Mouse (Mus musculus) granulocyte monocyte progenitor cell, adult 5-6 weeks (primary cell): ENCODE results near the gene Bahcc1. TPM values are rescaled to one million over a fixed set of nuclear protein-coding genes. Genes with fewer than 3 reads are reported as not detected.

Experiments used
- ATAC-seq: replicated peaks from 2 replicates; pipeline ENCODE4 v1.8.0; 2016; ENCODE audit warnings: mild to moderate bottlenecking, moderate TSS enrichment, inconsistent platforms; ENCODE audit not compliant: poor library complexity, severe bottlenecking
- total RNA-seq, 2 experiments: library from RNA; stranded (forward) in 1 of 2; stranded (reverse) in 1 of 2; fragments of 200-712, 200-1000 nt in 1 of 2; fragments of >200 nt in 1 of 2; fragmentation: Nextera tagmentation in 1 of 2; gene quantifications; 2 replicates each; pipeline ENCODE4 v1.2.3; 2014 to 2017

The Bahcc1 gene
- total RNA-seq, 2 experiments from 2014 or later = 4.7 to 22.5 TPM

- peak; percentile 46; the same call in 1 of the 2 replicates for ATAC-seq
Observed at GRCm38 (mm10) chr11:120281197-120281596, 48.5 kb downstream of the Bahcc1 start.

GRCm38 (mm10) chr11:120283542-120283941 lies 50.8 kb downstream of the Bahcc1 start:
- no peak for ATAC-seq

GRCm38 (mm10) chr11:120289644-120290043 lies 56.9 kb downstream of the Bahcc1 start:
- ATAC-seq = no peak

GRCm38 (mm10) chr11:120290266-120290665 lies 57.5 kb downstream of the Bahcc1 start:
- no peak for ATAC-seq

- peak; percentile 68 for ATAC-seq
Observed at GRCm38 (mm10) chr11:120293714-120294113, 61.0 kb downstream of the Bahcc1 start.

GRCm38 (mm10) chr11:120296305-120297144 lies 63.8 kb downstream of the Bahcc1 start:
- no peak for ATAC-seq

- no peak for ATAC-seq
Observed at GRCm38 (mm10) chr11:120297767-120298166, 65.0 kb downstream of the Bahcc1 start.

- ATAC-seq = no peak
Observed at GRCm38 (mm10) chr11:120298441-120299141, 65.8 kb downstream of the Bahcc1 start.

- ATAC-seq = no peak
Observed at GRCm38 (mm10) chr11:120299484-120299883, 66.7 kb downstream of the Bahcc1 start.

- no peak for ATAC-seq
Observed at GRCm38 (mm10) chr11:120303119-120303518, 70.4 kb downstream of the Bahcc1 start.

- ATAC-seq = no peak
Observed at GRCm38 (mm10) chr11:120303559-120304349, 71.0 kb downstream of the Bahcc1 start.

GRCm38 (mm10) chr11:120304350-120304694 lies 71.6 kb downstream of the Bahcc1 start:
- no peak for ATAC-seq

GRCm38 (mm10) chr11:120304886-120305534 lies 72.3 kb downstream of the Bahcc1 start:
- ATAC-seq = peak; percentile 87

- no peak for ATAC-seq
Observed at GRCm38 (mm10) chr11:120305535-120306365, 73.0 kb downstream of the Bahcc1 start.

GRCm38 (mm10) chr11:120306366-120307131 lies 73.8 kb downstream of the Bahcc1 start:
- ATAC-seq = no peak

- ATAC-seq = no peak
Observed at GRCm38 (mm10) chr11:120307132-120307413, 74.3 kb downstream of the Bahcc1 start.

- peak; percentile 42; the same call in 1 of the 2 replicates for ATAC-seq
Observed at GRCm38 (mm10) chr11:120307566-120308430, 75.1 kb downstream of the Bahcc1 start.
